Mouse (Mus musculus): ENCODE results near the gene Prr14l.
"Not testable (repeated sequence)": the region's sequence is repeated elsewhere in the genome, so short reads cannot be mapped to it uniquely, and the experiment has no call there.

Prr14l gene

GRCm38 (mm10) chr5:32786454-32786853 lies 67.6 kb downstream of the Prr14l start:
- DNase-seq (ENCODE audit: low read depth), result not testable (repeated sequence)

GRCm38 (mm10) chr5:32785313-32785915 lies 68.6 kb downstream of the Prr14l start, which contains the start of gene Pisd:
Gene Pisd, minus strand, starts transcription at chr5:32785646.
- DNase-seq (ENCODE audit: low read depth), result peak; percentile 95

GRCm38 (mm10) chr5:32784726-32785125 lies 69.3 kb downstream of the Prr14l start:
- peak; percentile 6 for DNase-seq (ENCODE audit: low read depth)

- no peak for DNase-seq (ENCODE audit: low read depth)
Observed at GRCm38 (mm10) chr5:32781596-32781995, 72.5 kb downstream of the Prr14l start.

- no peak for DNase-seq (ENCODE audit: low read depth)
Observed at GRCm38 (mm10) chr5:32778168-32778567, 75.9 kb downstream of the Prr14l start.

GRCm38 (mm10) chr5:32772361-32772760 lies 81.7 kb downstream of the Prr14l start:
- DNase-seq (ENCODE audit: low read depth), result no peak

GRCm38 (mm10) chr5:32767636-32768373 lies 86.3 kb downstream of the Prr14l start:
- DNase-seq (ENCODE audit: low read depth), result no peak

GRCm38 (mm10) chr5:32767004-32767403 lies 87.1 kb downstream of the Prr14l start:
- no peak for DNase-seq (ENCODE audit: low read depth)

- peak; percentile 23 for DNase-seq (ENCODE audit: low read depth)
Observed at GRCm38 (mm10) chr5:32761566-32762140, 92.4 kb downstream of the Prr14l start.

- no peak for DNase-seq (ENCODE audit: low read depth)
Observed at GRCm38 (mm10) chr5:32760787-32761186, 93.3 kb downstream of the Prr14l start.

- not testable (repeated sequence) for DNase-seq (ENCODE audit: low read depth)
Observed at GRCm38 (mm10) chr5:32760352-32760751, 93.7 kb downstream of the Prr14l start.

GRCm38 (mm10) chr5:32759662-32760061 lies 94.4 kb downstream of the Prr14l start:
- no peak for DNase-seq (ENCODE audit: low read depth)

GRCm38 (mm10) chr5:32756141-32756540 lies 97.9 kb downstream of the Prr14l start:
- no peak for DNase-seq (ENCODE audit: low read depth)

- no peak for DNase-seq (ENCODE audit: low read depth)
Observed at GRCm38 (mm10) chr5:32751736-32752135, 102.3 kb downstream of the Prr14l start.

GRCm38 (mm10) chr5:32748936-32749335 lies 105.1 kb downstream of the Prr14l start:
- DNase-seq (ENCODE audit: low read depth), result no peak

- peak; percentile 88 for DNase-seq (ENCODE audit: low read depth)
Observed at GRCm38 (mm10) chr5:32747650-32748375, 106.2 kb downstream of the Prr14l start.

GRCm38 (mm10) chr5:32745705-32746655 lies 108.1 kb downstream of the Prr14l start:
- peak; percentile 91 for DNase-seq (ENCODE audit: low read depth)

GRCm38 (mm10) chr5:32742149-32742548 lies 111.9 kb downstream of the Prr14l start:
- DNase-seq (ENCODE audit: low read depth), result no peak

GRCm38 (mm10) chr5:32741377-32741776 lies 112.7 kb downstream of the Prr14l start:
- not testable (repeated sequence) for DNase-seq (ENCODE audit: low read depth)

GRCm38 (mm10) chr5:32740850-32741249 lies 113.2 kb downstream of the Prr14l start:
- not testable (repeated sequence) for DNase-seq (ENCODE audit: low read depth)

- DNase-seq (ENCODE audit: low read depth), result no peak
Observed at GRCm38 (mm10) chr5:32740138-32740537, 113.9 kb downstream of the Prr14l start.

All from NIH3T3 (cell line).